Mouse (Mus musculus) left cerebral cortex, postnatal 10 days (tissue): Measurements from ENCODE around the gene Gm49373. TPM values are rescaled to one million over a fixed set of nuclear protein-coding genes. Genes with fewer than 3 reads are reported as not detected.
"Not testable (repeated sequence)": the region's sequence is repeated elsewhere in the genome, so short reads cannot be mapped to it uniquely, and the experiment has no call there.

Experiments
- DNase-seq, 2 experiments: peaks; one replicate each; pipeline ENCODE4 v3.0.0; 2021 to 2022; ENCODE audit warnings: low spot score in 2 of 2, mixed read lengths in 1 of 2; ENCODE audit errors: extremely low spot score in 1 of 2
- intact Hi-C: fragments of 180-260 bp; cut with DNase I; formaldehyde crosslinking; loops from one replicate; pipeline ENCODE4 v1.15.1; 2025
- total RNA-seq, 2 experiments: library from RNA; stranded (reverse); gene quantifications; 2 replicates each; pipeline ENCODE4 v1.2.3; 2021

Gm49373 gene
- total RNA-seq, 2 experiments from 2014 or later, result 1.1 TPM; not detected in 1

DNA sequence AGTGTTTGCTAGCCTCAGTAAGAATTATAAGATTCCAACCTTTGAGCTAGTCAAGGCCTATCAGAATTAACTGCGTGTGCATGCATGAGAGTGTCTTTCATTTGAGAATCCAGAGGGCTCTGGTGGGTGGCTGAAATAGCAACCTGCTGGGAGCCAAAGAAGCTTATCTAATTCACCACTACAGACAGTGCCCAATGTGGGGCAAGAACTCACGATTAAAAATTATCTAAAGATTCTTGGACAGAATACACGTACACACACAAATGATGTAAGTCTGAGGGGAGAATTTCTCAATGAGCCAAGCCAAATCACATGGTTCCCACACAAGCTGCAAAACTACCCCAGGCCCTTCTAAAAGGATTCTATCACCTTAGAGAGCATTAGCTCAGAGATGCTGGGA lies 10.4 kb upstream of the Gm49373 start:
- intact Hi-C loops, result no loop called here
- DNase-seq, result no peak

GRCm38 (mm10) chr9:21081127-21081526 lies 8.2 kb upstream of the Gm49373 start:
- intact Hi-C loops, result no loop called here
- no peak for DNase-seq

- no peak for DNase-seq
- intact Hi-C loops, result no loop called here
Observed at GRCm38 (mm10) chr9:21075625-21076024, 2.7 kb upstream of the Gm49373 start.

GRCm38 (mm10) chr9:21074173-21074572 lies 1.3 kb upstream of the Gm49373 start:
- intact Hi-C loops, result loop anchor here (5.0 kb wide), 1 partner anchor 42 kb away; the partner anchor contains the start of gene Icam5
- no peak for DNase-seq

- intact Hi-C loops, result loop anchor here (5.0 kb wide), 1 partner anchor 40 kb away; the partner anchor contains the start of gene Icam5
- DNase-seq, result no peak
Observed at GRCm38 (mm10) chr9:21072641-21073040, 255 bp downstream of the Gm49373 start.

- intact Hi-C loops, result no loop called here
Observed at GRCm38 (mm10) chr9:21067006-21067684, 5.8 kb downstream of the Gm49373 start, which contains the start of gene Zglp1. TSS of gene Zglp1 (minus strand) at chr9:21067093.

GRCm38 (mm10) chr9:21062928-21063327 lies 10.0 kb downstream of the Gm49373 start:
- peak in 1 of 2 experiments; percentile 59 for DNase-seq
- intact Hi-C loops, result no loop called here

More at GRCm38 (mm10) chr9:21067006-21067684, 5.8 kb downstream of the Gm49373 start, which contains the start of gene Zglp1:
- no peak for DNase-seq

GRCm38 (mm10) chr9:21051578-21051977 lies 21.3 kb downstream of the Gm49373 start:
- intact Hi-C loops, result no loop called here
- no peak for DNase-seq

DNA sequence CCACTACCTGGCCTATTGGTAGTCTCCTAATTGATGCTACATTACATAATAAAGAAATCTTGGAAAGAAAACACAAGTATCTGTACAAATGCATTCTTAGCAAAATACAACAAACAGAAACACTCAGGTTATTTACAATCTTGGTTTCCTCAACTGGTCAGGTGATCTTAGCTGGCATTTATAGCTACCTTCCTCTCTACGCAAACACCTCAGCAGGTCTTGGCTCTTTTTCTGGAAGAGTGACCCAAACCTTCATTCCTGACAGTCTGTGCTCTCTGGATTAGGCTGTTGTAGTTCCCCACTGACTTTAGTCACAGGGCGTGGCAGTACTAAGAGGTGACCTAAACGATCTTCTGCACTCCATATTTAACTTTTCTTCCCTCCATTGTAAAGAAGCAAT lies 27.7 kb downstream of the Gm49373 start:
- DNase-seq, result no peak
- intact Hi-C loops, result no loop called here

GRCm38 (mm10) chr9:21044785-21045184 lies 28.1 kb downstream of the Gm49373 start:
- intact Hi-C loops, result not testable (repeated sequence)

GRCm38 (mm10) chr9:21043563-21043962 lies 29.3 kb downstream of the Gm49373 start:
- DNase-seq, result no peak
- intact Hi-C loops, result no loop called here

More at GRCm38 (mm10) chr9:21044785-21045184, 28.1 kb downstream of the Gm49373 start:
- not testable (repeated sequence) for DNase-seq

- intact Hi-C loops, result no loop called here
- DNase-seq, result peak; percentile 58 to 66
Observed at GRCm38 (mm10) chr9:21041308-21041707, 31.6 kb downstream of the Gm49373 start.

DNA sequence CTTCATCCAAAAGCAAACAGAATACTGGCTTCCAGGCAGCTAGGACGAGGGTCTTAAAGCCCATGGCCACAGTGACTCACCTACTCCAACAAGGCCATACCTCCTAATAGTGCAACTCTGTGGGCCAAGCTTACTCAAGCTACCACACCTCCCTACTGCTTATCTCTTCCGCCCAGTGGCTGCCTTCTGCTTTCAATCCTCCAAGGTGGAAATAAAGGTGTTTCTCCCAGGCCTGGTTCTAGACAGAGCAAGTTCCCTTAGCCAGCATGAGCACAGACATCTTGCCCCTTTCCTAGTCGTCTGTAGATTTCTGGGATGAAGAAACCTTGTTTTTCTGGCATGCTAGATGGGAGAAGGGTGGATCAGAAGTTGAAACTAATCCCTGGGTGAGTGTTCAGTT lies 33.1 kb downstream of the Gm49373 start:
- no peak for DNase-seq
- intact Hi-C loops, result no loop called here

GRCm38 (mm10) chr9:21037481-21037891 lies 35.4 kb downstream of the Gm49373 start:
- DNase-seq, result peak in 1 of 2 experiments; percentile 71
- intact Hi-C loops, result no loop called here

DNA sequence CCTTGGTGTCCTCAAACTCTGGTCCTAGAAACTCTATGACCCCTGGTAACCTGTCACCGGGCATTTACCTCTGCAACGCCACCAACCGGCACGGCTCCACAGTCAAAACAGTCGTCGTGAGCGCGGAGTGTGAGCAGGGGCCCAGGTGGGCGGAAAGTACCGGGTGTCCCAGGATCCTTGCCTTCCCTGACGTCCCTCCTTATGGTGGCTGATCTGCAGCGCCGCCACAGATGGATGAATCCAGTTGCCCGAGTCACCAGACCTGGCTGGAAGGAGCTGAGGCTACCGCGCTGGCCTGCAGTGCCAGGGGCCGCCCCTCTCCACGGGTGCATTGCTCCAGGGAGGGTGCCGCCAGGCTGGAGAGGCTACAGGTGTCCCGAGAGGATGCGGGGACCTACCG lies 36.2 kb downstream of the Gm49373 start:
- intact Hi-C loops, result no loop called here
- peak in 1 of 2 experiments; percentile 44 for DNase-seq

DNA sequence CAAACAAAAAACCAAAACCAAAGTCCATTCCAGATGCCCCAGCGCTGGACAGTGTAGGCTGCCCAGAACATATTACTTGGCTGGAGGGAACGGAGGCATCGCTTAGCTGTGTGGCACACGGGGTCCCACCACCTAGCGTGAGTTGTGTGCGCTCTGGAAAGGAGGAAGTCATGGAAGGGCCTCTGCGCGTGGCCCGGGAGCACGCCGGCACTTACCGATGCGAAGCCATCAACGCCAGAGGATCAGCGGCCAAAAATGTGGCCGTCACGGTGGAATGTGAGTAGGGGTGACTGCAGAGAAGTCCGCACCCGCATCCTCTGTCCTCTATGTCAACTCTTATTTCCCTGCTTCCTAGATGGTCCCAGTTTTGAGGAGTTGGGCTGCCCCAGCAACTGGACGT lies 36.7 kb downstream of the Gm49373 start:
- intact Hi-C loops, result no loop called here
- DNase-seq, result no peak

- intact Hi-C loops, result no loop called here
- no peak for DNase-seq
Observed at GRCm38 (mm10) chr9:21035586-21035985, 37.3 kb downstream of the Gm49373 start.

GRCm38 (mm10) chr9:21034481-21035085 lies 38.3 kb downstream of the Gm49373 start:
- intact Hi-C loops, result loop anchor here (5.0 kb wide), 2 partner anchors 38 to 98 kb away; partner anchors contain the start of genes Fdx1l, Gm49373 and Tyk2
- DNase-seq, result peak in 1 of 2 experiments; percentile 43

GRCm38 (mm10) chr9:21033136-21033535 lies 39.8 kb downstream of the Gm49373 start:
- intact Hi-C loops, result loop anchor here (5.0 kb wide), 2 partner anchors 39 to 99 kb away; partner anchors contain the start of genes Fdx1l, Gm49373 and Tyk2
- peak in 1 of 2 experiments; percentile 90 for DNase-seq

- intact Hi-C loops, result loop anchor here (5.0 kb wide), 2 partner anchors 40 to 100 kb away; partner anchors contain the start of genes Fdx1l, Gm49373 and Tyk2
- no peak for DNase-seq
Observed at GRCm38 (mm10) chr9:21032491-21032890, 40.4 kb downstream of the Gm49373 start.
